Mouse (Mus musculus) lung, postnatal 36 days (tissue): ENCODE data around the gene Gm20683.

Experiments used
- DNase-seq: peaks from one replicate; pipeline ENCODE4 v3.0.0; 2022; ENCODE audit warnings: mixed read lengths

Gm20683 gene

GRCm38 (mm10) chr17:25792615-25793014, 48.9 kb downstream of the Gm20683 start, which contains the start of gene Fam173a:
TSS of gene Fam173a (minus strand) at chr17:25792901.
- DNase-seq: peak; percentile 87

DNA sequence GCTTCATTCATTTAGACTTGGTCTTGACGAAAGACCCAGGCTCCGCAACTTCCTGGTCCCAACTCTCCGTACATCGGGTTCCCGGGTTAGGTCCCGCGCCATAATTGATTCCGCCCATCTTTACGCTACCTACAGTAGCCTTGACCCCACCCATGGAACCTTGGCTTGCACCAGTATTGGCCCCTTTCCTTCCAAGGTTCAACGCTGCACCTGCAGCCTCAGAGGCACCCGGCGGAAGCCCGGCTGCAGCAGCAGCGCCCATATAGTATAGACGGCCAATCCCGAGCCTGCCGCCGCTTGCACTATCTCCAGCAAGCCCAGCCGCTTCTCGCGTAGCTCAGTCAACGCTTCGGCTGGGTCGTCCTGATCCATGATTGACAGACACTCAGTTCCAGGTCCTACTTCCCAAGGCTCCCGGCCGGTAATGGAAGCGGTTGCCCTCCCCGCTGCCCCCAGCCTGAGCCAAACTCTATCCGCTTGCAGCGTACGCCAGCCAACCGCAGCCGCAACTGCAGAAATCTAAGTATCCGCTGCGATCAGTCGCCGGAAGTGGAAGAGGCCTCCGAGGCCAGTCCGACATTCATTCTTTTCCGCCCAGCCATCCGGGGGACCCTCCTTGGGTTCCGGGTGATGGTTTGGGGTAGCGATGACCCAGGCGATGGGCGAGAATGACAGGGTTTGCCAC, 49.6 kb downstream of the Gm20683 start:
- peak; percentile 85 for DNase-seq

DNA sequence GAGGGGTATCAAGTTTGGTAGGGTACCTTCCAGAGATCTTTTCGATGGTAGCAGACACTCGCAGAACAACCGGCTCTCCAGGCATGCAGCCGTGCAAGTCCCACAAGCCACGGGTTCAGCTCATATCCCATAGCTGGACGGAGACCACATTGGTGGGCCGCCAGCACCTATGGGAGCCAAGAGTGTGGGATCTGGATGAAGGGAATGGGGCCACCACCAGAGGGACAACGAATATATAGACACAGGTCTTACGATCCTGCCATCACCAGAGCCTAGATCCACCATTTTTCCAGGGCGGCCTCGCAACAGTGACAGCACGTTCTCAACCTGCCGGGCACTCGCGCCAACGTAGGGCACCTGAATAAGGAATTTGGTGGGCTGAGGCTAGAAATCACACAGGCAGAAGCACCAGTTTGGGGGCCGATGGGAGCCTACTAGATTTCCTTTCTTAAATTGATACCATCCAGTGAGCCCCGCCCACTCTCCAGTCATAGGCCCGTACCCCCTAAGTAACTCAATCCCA, 50.2 kb downstream of the Gm20683 start:
- no peak for DNase-seq

DNA sequence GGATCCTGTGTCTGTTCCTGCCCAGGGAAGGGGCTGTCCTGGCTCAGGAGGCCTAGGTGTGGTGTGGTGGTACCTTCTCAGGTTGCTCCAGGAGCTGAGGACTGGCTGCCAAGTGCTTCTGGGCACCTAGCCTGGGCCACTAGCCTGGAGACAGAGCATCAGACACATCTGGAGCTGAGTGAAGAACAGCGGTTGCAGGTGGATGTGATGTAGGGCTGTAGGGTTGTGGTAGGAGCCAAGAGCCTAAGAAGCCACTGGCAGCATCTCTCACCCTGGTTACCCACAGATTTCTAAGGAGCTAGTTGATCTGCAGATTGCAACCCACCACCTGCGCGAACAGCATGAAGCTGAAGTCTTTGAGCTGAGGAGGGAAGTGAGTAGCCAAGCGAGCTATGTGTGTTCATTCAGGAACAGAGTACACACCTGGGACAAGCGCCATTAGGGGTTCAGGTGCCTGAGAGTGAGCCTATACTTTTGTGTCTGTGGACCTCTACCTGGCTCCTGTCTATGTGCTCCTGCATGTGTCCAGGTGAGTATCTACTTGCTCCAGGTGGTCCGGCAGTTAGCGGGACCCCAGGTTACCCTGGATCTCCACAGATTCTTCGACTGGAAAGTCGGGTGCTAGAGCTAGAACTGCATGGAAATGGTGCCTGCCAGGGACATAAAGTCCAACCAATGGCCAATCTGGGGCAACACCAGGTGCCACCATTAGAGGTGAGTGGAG, 54.6 kb downstream of the Gm20683 start:
- no peak for DNase-seq

DNA sequence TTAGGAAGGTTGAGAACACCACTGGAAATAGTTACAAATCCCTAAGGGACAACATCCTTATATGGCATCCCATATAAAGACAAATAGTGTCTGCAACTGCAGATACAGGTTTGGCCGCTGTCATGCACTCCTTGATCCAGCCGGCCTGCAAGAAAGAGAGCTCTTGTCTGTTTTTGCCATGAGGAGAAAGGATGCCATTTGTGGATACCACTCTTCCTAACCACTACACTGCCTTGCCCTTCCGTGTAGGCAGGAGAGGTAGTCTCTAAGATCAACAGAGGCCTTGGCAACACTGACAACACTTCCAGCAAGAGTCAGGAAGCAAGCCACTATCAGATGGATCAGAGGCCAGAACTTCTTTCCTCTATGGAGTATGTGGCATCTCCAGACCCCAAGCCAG, 55.3 kb downstream of the Gm20683 start, which contains the start of gene Ccdc78:
Gene Ccdc78 (plus strand): TSS at position 301 of the 400 bp plus-strand sequence.
- DNase-seq: no peak

- DNase-seq: peak; percentile 98
Observed at GRCm38 (mm10) chr17:25785281-25785745, 56.2 kb downstream of the Gm20683 start, which contains the start of gene Haghl. TSS of gene Haghl (minus strand) at chr17:25785673.
